Mouse (Mus musculus): ENCODE data around the gene Olfr354. TPM values are rescaled to one million over a fixed set of nuclear protein-coding genes. Genes with fewer than 3 reads are reported as not detected.

The Olfr354 gene
- not detected for total RNA-seq (2021)
- not detected in 2 replicates for polyA plus RNA-seq (2012; rRNA removed)
- long read RNA-seq = 0 reads

GRCm38 (mm10) chr2:36905380-36905779 is at the start of gene Olfr354:
Gene Olfr354 (plus strand): TSS chr2:36905680.
- no peaks in the 10 kb centered on the region for H3K4me1 ChIP-seq (ENCODE audit: control insufficient read depth, insufficient read depth, low read length)
- H3K27ac ChIP-seq = no peak within 1 kb of the TSS
- H3K4me3 ChIP-seq = no peak within 1 kb of the TSS
- intact Hi-C loops (cut with DNase I) = no loop called here
- H3K79me2 ChIP-seq (replicated peaks; ENCODE audit: control insufficient read depth, insufficient read depth, low read length) = no peaks in the 10 kb centered on the region
- H3K36me3 ChIP-seq (ENCODE audit: control insufficient read depth, insufficient read depth, low read length) = no peaks in the 10 kb centered on the region
- H3K9ac ChIP-seq (ENCODE audit: low read depth, low read length) = no peak within 1 kb of the TSS
- H3K27me3 ChIP-seq (ENCODE audit: control insufficient read depth, insufficient read depth, low read length) = no peaks in the 10 kb centered on the region
- TF ChIP-seq CTCF (IDR thresholded peaks at IDR 0.05) (no peak), EP300 (IDR thresholded peaks at IDR 0.05; ENCODE audit: insufficient read depth, low read depth, low read length) (no peak), POLR2A (IDR thresholded peaks at IDR 0.05; ENCODE audit: insufficient read depth, low read depth, low read length) (no peak)
- no peak for DNase-seq

- 45% methylated on average over 1 of the region's 1 CpGs for WGBS
These were observed 42.9 kb upstream of the Olfr354 start, which contains the start of gene Olfr351 for GRCm38 (mm10) chr2:36862560-36862959. Gene Olfr351 (minus strand): TSS chr2:36862660.

GRCm38 (mm10) chr2:36868160-36868559 is 37.3 kb upstream of the Olfr354 start, which contains the start of gene Olfr352:
Gene Olfr352 (plus strand): TSS chr2:36868460.
- 70% methylated on average over 1 of the region's 1 CpGs for WGBS
- intact Hi-C loops (cut with DNase I) = no loop called here
- H3K27ac ChIP-seq = no peak within 1 kb of the TSS
- no peak within 1 kb of the TSS for H3K4me3 ChIP-seq
- H3K27me3 ChIP-seq (ENCODE audit: control insufficient read depth, insufficient read depth, low read length) = no peaks in the 10 kb centered on the region
- H3K79me2 ChIP-seq (replicated peaks; ENCODE audit: control insufficient read depth, insufficient read depth, low read length) = no peaks in the 10 kb centered on the region
- no peak within 1 kb of the TSS for H3K9ac ChIP-seq (ENCODE audit: low read depth, low read length)
- TF ChIP-seq CTCF (IDR thresholded peaks at IDR 0.05) (no peak), POLR2A (IDR thresholded peaks at IDR 0.05; ENCODE audit: insufficient read depth, low read depth, low read length) (no peak), EP300 (IDR thresholded peaks at IDR 0.05; ENCODE audit: insufficient read depth, low read depth, low read length) (no peak)
- H3K36me3 ChIP-seq (ENCODE audit: control insufficient read depth, insufficient read depth, low read length) = no peaks in the 10 kb centered on the region
- H3K4me1 ChIP-seq (ENCODE audit: control insufficient read depth, insufficient read depth, low read length) = no peaks in the 10 kb centered on the region
- DNase-seq = no peak

More at GRCm38 (mm10) chr2:36862560-36862959, 42.9 kb upstream of the Olfr354 start, which contains the start of gene Olfr351:
- Histone ChIP-seq H3K27ac (no peak within 1 kb of the TSS), H3K4me3 (no peak within 1 kb of the TSS), H3K27me3 (ENCODE audit: control insufficient read depth, insufficient read depth, low read length) (no peaks in the 10 kb centered on the region), H3K79me2 (replicated peaks; ENCODE audit: control insufficient read depth, insufficient read depth, low read length) (no peaks in the 10 kb centered on the region), H3K36me3 (ENCODE audit: control insufficient read depth, insufficient read depth, low read length) (no peaks in the 10 kb centered on the region), H3K9ac (ENCODE audit: low read depth, low read length) (no peak within 1 kb of the TSS), H3K4me1 (ENCODE audit: control insufficient read depth, insufficient read depth, low read length) (no peaks in the 10 kb centered on the region)
- no peak for DNase-seq
- intact Hi-C loops (cut with DNase I) = no loop called here
- TF ChIP-seq EP300 (IDR thresholded peaks at IDR 0.05; ENCODE audit: insufficient read depth, low read depth, low read length) (no peak), CTCF (IDR thresholded peaks at IDR 0.05) (no peak), POLR2A (IDR thresholded peaks at IDR 0.05; ENCODE audit: insufficient read depth, low read depth, low read length) (no peak)

GRCm38 (mm10) chr2:36892836-36893235 is 12.6 kb upstream of the Olfr354 start, which contains the start of gene Olfr353:
Gene Olfr353 (minus strand): TSS chr2:36892936.
- no peaks in the 10 kb centered on the region for H3K36me3 ChIP-seq (ENCODE audit: control insufficient read depth, insufficient read depth, low read length)
- intact Hi-C loops (cut with DNase I) = no loop called here
- H3K27ac ChIP-seq = no peak within 1 kb of the TSS
- H3K9ac ChIP-seq (ENCODE audit: low read depth, low read length) = no peak within 1 kb of the TSS
- no peaks in the 10 kb centered on the region for H3K4me1 ChIP-seq (ENCODE audit: control insufficient read depth, insufficient read depth, low read length)
- no peak for TF ChIP-seq EP300 (IDR thresholded peaks at IDR 0.05; ENCODE audit: insufficient read depth, low read depth, low read length)
- no peak for DNase-seq
- no peak within 1 kb of the TSS for H3K4me3 ChIP-seq
- H3K79me2 ChIP-seq (replicated peaks; ENCODE audit: control insufficient read depth, insufficient read depth, low read length) = no peaks in the 10 kb centered on the region
- no peaks in the 10 kb centered on the region for H3K27me3 ChIP-seq (ENCODE audit: control insufficient read depth, insufficient read depth, low read length)

GRCm38 (mm10) chr2:36897114-36897513 is 8.4 kb upstream of the Olfr354 start:
- Histone ChIP-seq H3K27me3 (ENCODE audit: control insufficient read depth, insufficient read depth, low read length) (no peaks in the 10 kb centered on the region), H3K9ac (ENCODE audit: low read depth, low read length) (no peak overlapping the region), H3K27ac (no peak overlapping the region), H3K4me3 (no peak overlapping the region), H3K4me1 (ENCODE audit: control insufficient read depth, insufficient read depth, low read length) (no peaks in the 10 kb centered on the region), H3K79me2 (replicated peaks; ENCODE audit: control insufficient read depth, insufficient read depth, low read length) (no peaks in the 10 kb centered on the region), H3K36me3 (ENCODE audit: control insufficient read depth, insufficient read depth, low read length) (no peaks in the 10 kb centered on the region)
- DNase-seq = no peak
- TF ChIP-seq EP300 (IDR thresholded peaks at IDR 0.05; ENCODE audit: insufficient read depth, low read depth, low read length) (no peak), CTCF (IDR thresholded peaks at IDR 0.05) (no peak), POLR2A (IDR thresholded peaks at IDR 0.05; ENCODE audit: insufficient read depth, low read depth, low read length) (no peak)
- intact Hi-C loops (cut with DNase I) = no loop called here

GRCm38 (mm10) chr2:36928797-36929196 is 23.3 kb downstream of the Olfr354 start, which contains the start of gene Olfr355:
Gene Olfr355 (minus strand): TSS chr2:36928897.
- TF ChIP-seq CTCF (IDR thresholded peaks at IDR 0.05) (no peak), POLR2A (IDR thresholded peaks at IDR 0.05; ENCODE audit: insufficient read depth, low read depth, low read length) (no peak), EP300 (IDR thresholded peaks at IDR 0.05; ENCODE audit: insufficient read depth, low read depth, low read length) (no peak)
- H3K79me2 ChIP-seq (replicated peaks; ENCODE audit: control insufficient read depth, insufficient read depth, low read length) = no peaks in the 10 kb centered on the region
- DNase-seq = no peak

More at GRCm38 (mm10) chr2:36928797-36929196, 23.3 kb downstream of the Olfr354 start, which contains the start of gene Olfr355:
- Histone ChIP-seq H3K4me3 (no peak within 1 kb of the TSS), H3K36me3 (ENCODE audit: control insufficient read depth, insufficient read depth, low read length) (no peaks in the 10 kb centered on the region), H3K27me3 (ENCODE audit: control insufficient read depth, insufficient read depth, low read length) (no peaks in the 10 kb centered on the region), H3K9ac (ENCODE audit: low read depth, low read length) (no peak within 1 kb of the TSS), H3K4me1 (ENCODE audit: control insufficient read depth, insufficient read depth, low read length) (no peaks in the 10 kb centered on the region), H3K27ac (no peak within 1 kb of the TSS)
- intact Hi-C loops (cut with DNase I) = no loop called here
